ENCODE assay signal across 9 mouse cellular contexts in genomic region chr5:38787851-38788520, GRCm38 (mm10).
DNase-seq lines count a peak whose midpoint lies in the region; ATAC-seq and TF ChIP-seq lines count a peak whose summit lies in the region.
"Had no signal": no experiment of that assay in that cellular context is flagged by ENCODE, and none has a peak within 500 bp of the region (broad histone marks: within the 10 kb centered on the region; RNA-seq: fewer than 3 reads in every experiment).

No protein-coding gene starts in this region.

- 28% methylated on average over 15 of the region's 15 CpGs for WGBS in lung, postnatal 0 days
- WGBS in heart, embryonic 12.5 days = 22% methylated on average over 15 of the region's 15 CpGs

- intact Hi-C loops in gastrocnemius, adult 2 months (cut with DNase I) = no loop called here

- no peak overlapping the region for H3K27ac ChIP-seq in lung, postnatal 0 days (ENCODE audit: low read length)
- H3K27ac ChIP-seq in heart, embryonic 12.5 days (ENCODE audit: poor library complexity, severe bottlenecking) = no peak overlapping the region
- H3K27ac ChIP-seq in gastrocnemius, adult 2 months = no peak overlapping the region

- H3K4me3 ChIP-seq in lung, postnatal 0 days (ENCODE audit: low read depth, low read length) = no peak overlapping the region
- 0 out of 2 replicates have a peak overlapping the region, but pooled peaks have one; percentile 3 for H3K4me3 ChIP-seq in heart, embryonic 12.5 days
- H3K4me3 ChIP-seq in gastrocnemius, adult 2 months = no peak overlapping the region
- H3K4me3 ChIP-seq: megakaryocyte, embryonic 14.5 days had no signal

- no peak overlapping the region for H3K4me2 ChIP-seq in lung, postnatal 0 days (replicated peaks; ENCODE audit: low read depth, low read length)
- H3K4me2 ChIP-seq in heart, embryonic 12.5 days = peak overlapping the region; percentile 56

- H3K9me3 ChIP-seq in lung, postnatal 0 days (ENCODE audit: low read length) = no peaks in the 10 kb centered on the region
- H3K9me3 ChIP-seq in heart, embryonic 12.5 days (replicated peaks) = no peaks in the 10 kb centered on the region
- H3K9me3 ChIP-seq: megakaryocyte, embryonic 14.5 days had no signal

- no peak overlapping the region for H3K9ac ChIP-seq in lung, postnatal 0 days (replicated peaks; ENCODE audit: low read depth)
- H3K9ac ChIP-seq in heart, embryonic 12.5 days = no peak overlapping the region; the same call in 1 of the 2 replicates

- H3K4me1 ChIP-seq in lung, postnatal 0 days (ENCODE audit: insufficient read depth, low read depth, low read length) = no peaks in the 10 kb centered on the region
- H3K4me1 ChIP-seq in heart, embryonic 12.5 days (replicated peaks) = peaks cover 10% of the 10 kb centered on the region

- no peaks in the 10 kb centered on the region for H3K27me3 ChIP-seq in lung, postnatal 0 days (replicated peaks; ENCODE audit: insufficient read depth, low read length)
- H3K27me3 ChIP-seq in heart, embryonic 12.5 days (replicated peaks) = 0 out of 2 replicates have a peak, but pooled peaks cover 5% of the 10 kb centered on the region
- H3K27me3 ChIP-seq: megakaryocyte, embryonic 14.5 days had no signal

- no peaks in the 10 kb centered on the region for H3K36me3 ChIP-seq in lung, postnatal 0 days (ENCODE audit: insufficient read depth, low read length)
- H3K36me3 ChIP-seq in heart, embryonic 12.5 days = no peaks in the 10 kb centered on the region

- no peak for DNase-seq in lung, postnatal 0 days (ENCODE audit: low spot score)
- DNase-seq in lung, adult 18-20 months = no peak
- DNase-seq in left cerebral cortex, adult 8-10 months (ENCODE audit: low spot score in 2 of 2) = peak; percentile 10 to 19
- peak; percentile 70 for DNase-seq in retina, postnatal 1 day
- DNase-seq in cerebellum, postnatal 36 days = no peak
- no peak for DNase-seq in adipocyte (ENCODE audit: low spot score)
- no peak for DNase-seq in gastrocnemius, adult 2 months

- no peak for TF ChIP-seq EP300 in lung, postnatal 0 days (IDR thresholded peaks at IDR 0.05)

- TF ChIP-seq CTCF in lung, postnatal 0 days (IDR thresholded peaks at IDR 0.05) = peak; percentile 43
- TF ChIP-seq CTCF in gastrocnemius, adult 2 months (IDR thresholded peaks at IDR 0.05) = no peak

- ATAC-seq in lung, postnatal 0 days = no peak
- ATAC-seq in heart, embryonic 12.5 days (ENCODE audit: insufficient number of reproducible peaks, low FRiP score) = no peak

Comparison
In these comparisons a context has a peak if more than half of its experiments do, and no peak if none do; other contexts are left out.
1. DNase-seq: peak in left cerebral cortex, adult 8-10 months (2 of 2) and retina, postnatal 1 day (single experiment); none in lung, postnatal 0 days (single experiment), lung, adult 18-20 months (0 of 2), cerebellum, postnatal 36 days (0 of 2), adipocyte (single experiment) and gastrocnemius, adult 2 months (single experiment).